Mouse (Mus musculus) C2C12 (cell line): ENCODE measurements around the gene Als2cr12. TPM values are rescaled to one million over a fixed set of nuclear protein-coding genes. Genes with fewer than 3 reads are reported as not detected.
"Not testable (repeated sequence)": the region's sequence is repeated elsewhere in the genome, so short reads cannot be mapped to it uniquely, and the experiment has no call there.

Experiments used
- H3K27me3 ChIP-seq: one replicate; pipeline ENCODE4 v1.6.1; 2011; ENCODE audit not compliant: control insufficient read depth, insufficient read depth, insufficient read length
- H3K36me3 ChIP-seq: one replicate; pipeline ENCODE4 v1.6.1; 2011; ENCODE audit not compliant: control insufficient read depth, insufficient read depth
- H3K4me3 ChIP-seq: one replicate; pipeline ENCODE4 v1.5.1; 2011; ENCODE audit warnings: mild to moderate bottlenecking, control low read depth; ENCODE audit not compliant: poor library complexity, insufficient read depth, severe bottlenecking
- H3K79me2 ChIP-seq: one replicate; pipeline ENCODE4 v1.6.1; 2011; ENCODE audit not compliant: control insufficient read depth, insufficient read depth
- H3K79me3 ChIP-seq: one replicate; pipeline ENCODE4 v1.6.1; 2011; ENCODE audit warnings: low read depth, control low read depth
- H3ac ChIP-seq: one replicate; pipeline ENCODE3; 2011; ENCODE audit warnings: low read depth; ENCODE audit not compliant: control insufficient read depth, insufficient read length
- CEBPB ChIP-seq: IDR thresholded peaks from one replicate; pipeline ENCODE4 v1.6.1; 2011; ENCODE audit warnings: low read depth, mild to moderate bottlenecking, control low read depth, moderate library complexity
- CTCF ChIP-seq: IDR thresholded peaks from one replicate; pipeline ENCODE4 v1.5.1; 2011; ENCODE audit not compliant: control insufficient read depth, insufficient read depth, insufficient read length
- FOSL1 ChIP-seq: IDR thresholded peaks from one replicate; pipeline ENCODE4 v1.8.0; 2011; ENCODE audit warnings: mild to moderate bottlenecking, low read length; ENCODE audit not compliant: poor library complexity, insufficient read depth, severe bottlenecking
- MAX ChIP-seq: IDR thresholded peaks from one replicate; pipeline ENCODE4 v1.6.1; 2011; ENCODE audit warnings: mild to moderate bottlenecking, control low read depth
- MYOD1 ChIP-seq: IDR thresholded peaks from one replicate; pipeline ENCODE4 v1.6.1; 2011; ENCODE audit warnings: low read depth; ENCODE audit not compliant: control insufficient read depth, insufficient read length
- MYOG ChIP-seq: IDR thresholded peaks from one replicate; pipeline ENCODE4 v1.6.1; 2011; ENCODE audit not compliant: control insufficient read depth, insufficient read length; ENCODE audit errors: extremely low read depth
- USF1 ChIP-seq: IDR thresholded peaks from one replicate; pipeline ENCODE4 v1.6.1; 2011; ENCODE audit warnings: low read depth, mild to moderate bottlenecking, control low read depth, moderate library complexity
- polyA plus RNA-seq: library from polyadenylated mRNA; unstranded; fragments of >200 nt; fragmentation: generic; extraction: Trizol; gene quantifications from one replicate; pipeline ENCODE4 v1.2.1, GENCODE M21; 2012; ENCODE audit warnings: missing spikeins

The Als2cr12 gene
- polyA plus RNA-seq, 1 experiment: 0.23 TPM

DNA sequence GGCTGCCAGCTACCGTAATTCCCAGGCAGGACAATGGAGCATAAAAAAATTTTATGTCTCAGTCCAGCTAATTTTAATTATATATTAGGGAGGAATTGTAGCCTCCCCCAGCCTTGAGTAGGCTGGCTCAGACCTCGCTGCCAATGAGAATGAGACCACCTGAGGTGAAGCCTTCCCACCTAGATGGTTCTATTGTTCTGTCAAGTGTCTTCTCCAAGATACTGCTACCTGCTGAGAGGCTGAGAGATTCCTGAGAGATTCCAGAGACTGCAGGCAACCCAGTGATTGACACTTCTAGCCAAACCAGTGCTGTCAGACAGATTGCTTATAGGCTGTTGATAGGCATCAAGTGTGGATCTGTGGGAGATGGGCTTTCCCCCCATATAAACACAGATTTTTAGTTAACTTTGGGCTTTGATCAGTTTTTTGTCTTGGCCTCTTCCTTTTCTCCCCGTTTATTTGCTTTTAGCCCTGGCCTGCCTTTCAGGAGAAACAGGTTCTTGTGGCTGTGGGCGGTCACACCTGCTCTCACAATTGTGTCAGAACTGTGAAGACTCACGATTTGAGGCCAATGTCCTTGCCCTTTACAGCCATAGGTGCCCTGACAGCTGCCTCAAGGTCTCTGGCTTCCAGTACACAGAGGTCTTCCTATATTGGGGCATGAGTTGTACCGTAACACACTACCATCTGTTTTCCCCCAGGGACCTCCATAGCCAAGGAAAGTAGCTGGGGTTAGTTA is 5.6 kb downstream of the Als2cr12 start:
- Histone ChIP-seq H3ac (no peak overlapping the region), H3K27me3 (no peaks in the 10 kb centered on the region), H3K79me2 (no peaks in the 10 kb centered on the region), H3K36me3 (no peaks in the 10 kb centered on the region), H3K79me3 (no peaks in the 10 kb centered on the region), H3K4me3 (no peak overlapping the region)
- no peak for TF ChIP-seq FOSL1
- TF ChIP-seq MYOG: no peak
- no peak for TF ChIP-seq MYOD1
- TF ChIP-seq CTCF: no peak
- TF ChIP-seq MAX: no peak
- no peak for TF ChIP-seq USF1
- no peak for TF ChIP-seq CEBPB

GRCm38 (mm10) chr1:58689426-58689825 is 6.4 kb downstream of the Als2cr12 start:
- H3K36me3 ChIP-seq: no peaks in the 10 kb centered on the region
- no peaks in the 10 kb centered on the region for H3K79me2 ChIP-seq
- TF ChIP-seq CTCF: no peak
- no peak for TF ChIP-seq CEBPB
- no peak for TF ChIP-seq USF1
- H3K79me3 ChIP-seq: no peaks in the 10 kb centered on the region
- no peak overlapping the region for H3K4me3 ChIP-seq
- no peaks in the 10 kb centered on the region for H3K27me3 ChIP-seq
- H3ac ChIP-seq: no peak overlapping the region

DNA sequence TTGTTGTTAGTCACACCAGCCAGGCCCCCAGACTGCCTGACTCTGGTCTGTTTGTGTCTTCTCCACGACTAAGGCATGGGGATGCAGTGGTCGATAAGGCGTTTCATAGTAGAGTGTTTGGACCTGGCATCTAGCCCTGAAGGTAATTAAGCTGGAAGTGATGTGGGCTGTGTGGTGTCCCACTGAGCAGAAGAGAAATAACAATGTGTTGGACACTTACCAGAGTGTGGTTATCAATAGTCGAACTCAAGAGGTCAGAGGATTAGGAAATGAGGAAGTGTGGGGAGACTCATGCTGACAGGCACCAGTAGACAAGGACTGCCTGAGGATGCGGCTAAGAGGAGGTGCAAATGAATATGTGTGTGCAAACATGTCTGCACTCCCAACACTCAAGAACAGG is 17.4 kb downstream of the Als2cr12 start:
- H3K79me2 ChIP-seq, H3K79me3 ChIP-seq, H3K27me3 ChIP-seq, H3K4me3 ChIP-seq, H3K36me3 ChIP-seq, H3ac ChIP-seq: not testable (repeated sequence)

- no peak for TF ChIP-seq CEBPB
- no peak for TF ChIP-seq MYOD1
- TF ChIP-seq USF1: no peak
- no peak for TF ChIP-seq MAX
- TF ChIP-seq MYOG: no peak
- TF ChIP-seq CTCF: no peak
- TF ChIP-seq FOSL1: no peak
- Histone ChIP-seq H3K36me3 (no peaks in the 10 kb centered on the region), H3K27me3 (no peaks in the 10 kb centered on the region), H3ac (no peak overlapping the region), H3K4me3 (no peak overlapping the region), H3K79me2 (no peaks in the 10 kb centered on the region), H3K79me3 (no peaks in the 10 kb centered on the region)
These were observed 18.2 kb downstream of the Als2cr12 start for GRCm38 (mm10) chr1:58677575-58677974.

- H3K79me2 ChIP-seq: no peaks in the 10 kb centered on the region
- no peaks in the 10 kb centered on the region for H3K79me3 ChIP-seq
- no peaks in the 10 kb centered on the region for H3K36me3 ChIP-seq
- H3ac ChIP-seq: no peak overlapping the region
- H3K27me3 ChIP-seq: no peaks in the 10 kb centered on the region
- TF ChIP-seq MYOD1 (no peak), CEBPB (no peak), USF1 (no peak), CTCF (no peak), MAX (no peak), MYOG (no peak), FOSL1 (no peak)
- H3K4me3 ChIP-seq: no peak overlapping the region
These were observed 20.8 kb downstream of the Als2cr12 start for GRCm38 (mm10) chr1:58675011-58675410.

GRCm38 (mm10) chr1:58672116-58672515 is 23.7 kb downstream of the Als2cr12 start:
- H3K79me3 ChIP-seq: no peaks in the 10 kb centered on the region
- no peak for TF ChIP-seq CEBPB
- TF ChIP-seq MAX: no peak
- TF ChIP-seq MYOD1: no peak
- TF ChIP-seq FOSL1: no peak
- TF ChIP-seq USF1: no peak
- no peak for TF ChIP-seq CTCF
- TF ChIP-seq MYOG: no peak
- H3K27me3 ChIP-seq: no peaks in the 10 kb centered on the region
- H3K79me2 ChIP-seq: no peaks in the 10 kb centered on the region
- no peak overlapping the region for H3K4me3 ChIP-seq
- no peaks in the 10 kb centered on the region for H3K36me3 ChIP-seq
- no peak overlapping the region for H3ac ChIP-seq

DNA sequence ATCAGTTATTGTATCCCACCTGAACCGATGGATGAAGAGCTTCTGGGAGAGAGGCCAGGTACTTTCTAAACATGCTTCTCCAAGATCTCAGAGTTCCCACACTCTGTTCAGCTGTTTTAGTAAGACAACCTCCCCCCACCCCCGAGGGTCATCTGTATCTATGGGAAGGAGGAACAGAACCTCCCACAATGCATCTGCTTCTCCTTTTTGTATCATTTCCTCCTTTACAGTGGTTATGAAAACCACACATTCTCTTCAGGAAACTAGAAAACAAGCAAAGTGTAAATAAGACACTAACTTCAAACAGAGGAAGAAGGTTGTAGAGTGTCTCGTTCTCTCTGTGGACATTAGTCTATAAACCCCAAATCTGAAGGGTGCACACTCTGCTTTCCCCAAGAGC is 26.2 kb downstream of the Als2cr12 start:
- H3K36me3 ChIP-seq, H3K27me3 ChIP-seq: not testable (repeated sequence)

More for the DNA sequence above, 26.2 kb downstream of the Als2cr12 start:
- not testable (repeated sequence) for H3K4me3 ChIP-seq, H3K79me3 ChIP-seq, H3K79me2 ChIP-seq, H3ac ChIP-seq
